Comparison of ENCODE assay signal across 10 mouse cellular contexts in the genomic region with DNA sequence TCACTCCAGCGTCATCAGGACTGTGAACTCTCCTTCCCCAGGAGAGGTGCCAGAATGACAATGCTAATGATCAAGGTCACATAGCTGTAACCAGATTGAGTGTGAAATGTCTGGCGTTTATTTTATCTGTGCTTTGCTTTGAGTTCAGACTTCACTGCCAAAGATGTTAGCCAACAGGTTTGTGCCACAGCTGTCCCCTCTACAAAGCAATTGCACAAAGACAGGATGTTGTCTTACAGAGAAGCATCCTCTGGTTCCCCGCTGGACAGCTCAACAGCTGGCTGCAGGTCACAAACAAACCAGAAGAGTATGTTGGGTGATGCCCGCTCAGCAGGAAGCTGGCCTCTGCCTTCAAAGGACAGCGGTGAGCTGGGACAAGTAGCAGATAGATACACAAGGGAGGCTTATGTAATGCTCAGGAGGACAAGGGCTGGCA.
A peak's percentile ranks its signal among the peaks of the same experiment; 100 is the strongest.
DNase-seq lines count a peak whose midpoint lies in the region; ATAC-seq and TF ChIP-seq lines count a peak whose summit lies in the region.
"Had no signal": no experiment of that assay in that cellular context is flagged by ENCODE, and none has a peak within 500 bp of the region (broad histone marks: within the 10 kb centered on the region; RNA-seq: fewer than 3 reads in every experiment).

No protein-coding gene starts in this region.

- no peaks in the 10 kb centered on the region for H3K27me3 ChIP-seq in hindbrain, embryonic 10.5 days (ENCODE audit: insufficient read depth, poor library complexity, severe bottlenecking)
- H3K27me3 ChIP-seq in hindbrain, embryonic 13.5 days = 0 out of 2 replicates have a peak, but pooled peaks cover 4% of the 10 kb centered on the region
- H3K27me3 ChIP-seq in embryonic facial prominence, embryonic 14.5 days (replicated peaks; ENCODE audit: control insufficient read depth, insufficient read depth, low read length) = no peaks in the 10 kb centered on the region
- H3K27me3 ChIP-seq: stomach, embryonic 15.5 days had no signal

- no peak overlapping the region for H3K9ac ChIP-seq in hindbrain, embryonic 13.5 days
- H3K9ac ChIP-seq in embryonic facial prominence, embryonic 14.5 days (ENCODE audit: low read depth, low read length) = no peak overlapping the region
- H3K9ac ChIP-seq: stomach, embryonic 15.5 days had no signal

- TF ChIP-seq CTCF in left cerebral cortex, adult 2 months (IDR thresholded peaks at IDR 0.05) = no peak

- DNase-seq in hindbrain, embryonic 10.5 days (ENCODE audit: low spot score) = peak; percentile 25
- DNase-seq in Muller cell, postnatal 12 days (ENCODE audit: inconsistent ontology term) = peak; percentile 66
- no peak for DNase-seq in embryonic facial prominence, embryonic 14.5 days (ENCODE audit: low spot score)
- DNase-seq in kidney, adult 9 months = peak; percentile 50
- no peak for DNase-seq in urinary bladder, postnatal 36 days (ENCODE audit: low spot score in 2 of 2)
- DNase-seq in left cerebral cortex, adult 2 months (ENCODE audit: extremely low spot score in 1 of 2, low spot score in 2 of 2) = no peak
- DNase-seq in layer of hippocampus, adult 18-20 months (ENCODE audit: low spot score in 2 of 2) = no peak

- H3K4me2 ChIP-seq in hindbrain, embryonic 13.5 days = no peak overlapping the region
- no peak overlapping the region for H3K4me2 ChIP-seq in embryonic facial prominence, embryonic 14.5 days (ENCODE audit: low read depth, low read length)
- H3K4me2 ChIP-seq: stomach, embryonic 15.5 days had no signal

- no peak overlapping the region for H3K27ac ChIP-seq in hindbrain, embryonic 10.5 days
- no peak overlapping the region for H3K27ac ChIP-seq in hindbrain, embryonic 13.5 days
- H3K27ac ChIP-seq in embryonic facial prominence, embryonic 14.5 days (replicated peaks; ENCODE audit: low read depth, low read length) = no peak overlapping the region
- no peak overlapping the region for H3K27ac ChIP-seq in left cerebral cortex, adult 2 months
- H3K27ac ChIP-seq: stomach, embryonic 15.5 days had no signal

- ATAC-seq in hindbrain, embryonic 13.5 days (ENCODE audit: low FRiP score) = no peak
- ATAC-seq in embryonic facial prominence, embryonic 14.5 days (ENCODE audit: low read depth) = peak; percentile 34; the same call in 1 of the 2 replicates

- H3K4me1 ChIP-seq in hindbrain, embryonic 10.5 days (replicated peaks) = peaks cover 38% of the 10 kb centered on the region
- peaks cover 13% of the 10 kb centered on the region for H3K4me1 ChIP-seq in hindbrain, embryonic 13.5 days (replicated peaks)
- peaks cover 20% of the 10 kb centered on the region for H3K4me1 ChIP-seq in embryonic facial prominence, embryonic 14.5 days (ENCODE audit: control insufficient read depth, insufficient read depth, low read length)

- H3K9me3 ChIP-seq in hindbrain, embryonic 10.5 days = no peaks in the 10 kb centered on the region
- no peaks in the 10 kb centered on the region for H3K9me3 ChIP-seq in hindbrain, embryonic 13.5 days
- no peaks in the 10 kb centered on the region for H3K9me3 ChIP-seq in embryonic facial prominence, embryonic 14.5 days (ENCODE audit: control insufficient read depth, low read length)
- H3K9me3 ChIP-seq: stomach, embryonic 15.5 days had no signal

- H3K4me3 ChIP-seq in hindbrain, embryonic 10.5 days = no peak overlapping the region
- H3K4me3 ChIP-seq in hindbrain, embryonic 13.5 days = no peak overlapping the region
- no peak overlapping the region for H3K4me3 ChIP-seq in embryonic facial prominence, embryonic 14.5 days (ENCODE audit: low read depth, low read length)
- H3K4me3 ChIP-seq in left cerebral cortex, adult 2 months = no peak overlapping the region
- H3K4me3 ChIP-seq: erythroblast, embryonic 14.5 days; stomach, embryonic 15.5 days had no signal

- intact Hi-C loops in left cerebral cortex, adult 2 months (cut with DNase I) = no loop called here

- WGBS in hindbrain, embryonic 10.5 days = 18% methylated on average over 5 of the region's 5 CpGs
- 17% methylated on average over 5 of the region's 5 CpGs for WGBS in hindbrain, embryonic 13.5 days
- 24% methylated on average over 5 of the region's 5 CpGs for WGBS in embryonic facial prominence, embryonic 14.5 days

- H3K36me3 ChIP-seq in hindbrain, embryonic 10.5 days = no peaks in the 10 kb centered on the region
- H3K36me3 ChIP-seq in hindbrain, embryonic 13.5 days = no peaks in the 10 kb centered on the region
- no peaks in the 10 kb centered on the region for H3K36me3 ChIP-seq in embryonic facial prominence, embryonic 14.5 days (ENCODE audit: control insufficient read depth, insufficient read depth, low read length)
- H3K36me3 ChIP-seq: stomach, embryonic 15.5 days had no signal

Comparison
In these comparisons a context has a peak if more than half of its experiments do, and no peak if none do; other contexts are left out.
1. DNase-seq: peak in hindbrain, embryonic 10.5 days (single experiment), Muller cell, postnatal 12 days (single experiment) and kidney, adult 9 months (single experiment); none in embryonic facial prominence, embryonic 14.5 days (single experiment), urinary bladder, postnatal 36 days (0 of 2), left cerebral cortex, adult 2 months (0 of 2) and layer of hippocampus, adult 18-20 months (0 of 2).